Mouse (Mus musculus) spleen, adult 2 months (tissue): Measurements from ENCODE around the gene Mx1. TPM values are rescaled to one million over a fixed set of nuclear protein-coding genes. Genes with fewer than 3 reads are reported as not detected.

ENCODE experiments used
- DNase-seq, 2 experiments: peaks; one replicate each; pipeline versions ENCODE4 v3.0.0 to v3.0.0-alpha.2; 2012 to 2021; ENCODE audit warnings: low spot score in 2 of 2, low read depth in 1 of 2
- H3K27ac ChIP-seq: fragments of 200-500 bp; 2 replicates; pipeline ENCODE4 v1.5.1; 2012; ENCODE audit warnings: low read length, inconsistent platforms; ENCODE audit not compliant: insufficient read depth
- H3K27me3 ChIP-seq: fragments of 200-500 bp; 2 replicates; pipeline ENCODE4 v1.6.1; 2012; ENCODE audit warnings: mild to moderate bottlenecking, moderate library complexity, low read length, inconsistent platforms; ENCODE audit not compliant: control insufficient read depth, insufficient read depth
- H3K36me3 ChIP-seq: fragments of 200-500 bp; 2 replicates; pipeline ENCODE4 v1.6.1; 2012; ENCODE audit warnings: mild to moderate bottlenecking, low read length, inconsistent platforms; ENCODE audit not compliant: control insufficient read depth, insufficient read depth
- H3K4me1 ChIP-seq: fragments of 200-500 bp; 2 replicates; pipeline ENCODE4 v1.6.1; 2011; ENCODE audit warnings: inconsistent platforms; ENCODE audit not compliant: control insufficient read depth, insufficient read depth, insufficient read length
- H3K4me3 ChIP-seq: fragments of 200-500 bp; 2 replicates; pipeline ENCODE4 v1.5.1; 2011; ENCODE audit warnings: mild to moderate bottlenecking, inconsistent platforms; ENCODE audit not compliant: insufficient read depth, insufficient read length; ENCODE audit errors: extremely low read depth
- CTCF ChIP-seq: fragments of 200-500 bp; IDR thresholded peaks from 2 replicates; pipeline ENCODE4 v1.5.1; 2011; ENCODE audit warnings: mild to moderate bottlenecking, inconsistent platforms; ENCODE audit not compliant: insufficient read depth, insufficient read length, insufficient replicate concordance; ENCODE audit errors: extremely low read depth
- POLR2A ChIP-seq: fragments of 200-500 bp; IDR thresholded peaks from 2 replicates; pipeline ENCODE4 v1.6.1; 2011; ENCODE audit warnings: low read depth, low read length, inconsistent platforms
- WGBS: fragments of 180-500 bp; shearing (Covaris S2); methylation state at CpG from one replicate; pipeline ENCODE4 v1.1.7; 2018; 5-methylcytosine and 5-hydroxymethylcytosine counted together
- polyA plus RNA-seq: library from polyadenylated mRNA; depleted of rRNA; stranded (reverse); fragments of >200 nt; gene quantifications from 2 replicates; pipeline ENCODE4 v1.2.3, GENCODE M21; 2012; rRNA removed

Mx1 gene
- polyA plus RNA-seq, 1 experiment, result 4.2 TPM

GRCm38 (mm10) chr16:97405476-97406012 is 57.2 kb downstream of the Mx1 start:
- Histone ChIP-seq H3K27ac (no peak overlapping the region), H3K4me1 (no peaks in the 10 kb centered on the region), H3K4me3 (no peak overlapping the region), H3K36me3 (no peaks in the 10 kb centered on the region), H3K27me3 (no peaks in the 10 kb centered on the region)
- DNase-seq, result no peak
- WGBS, result 92% methylated on average over 5 of the region's 5 CpGs
- TF ChIP-seq POLR2A, result no peak
- TF ChIP-seq CTCF, result no peak

GRCm38 (mm10) chr16:97402213-97402785 is 60.4 kb downstream of the Mx1 start:
- Histone ChIP-seq H3K4me1 (no peaks in the 10 kb centered on the region), H3K27ac (no peak overlapping the region), H3K36me3 (no peaks in the 10 kb centered on the region), H3K4me3 (no peak overlapping the region), H3K27me3 (no peaks in the 10 kb centered on the region)
- WGBS, result 72% methylated on average over 4 of the region's 4 CpGs
- no peak for TF ChIP-seq POLR2A
- no peak for TF ChIP-seq CTCF
- no peak for DNase-seq

GRCm38 (mm10) chr16:97401741-97402140 is 61.0 kb downstream of the Mx1 start:
- no peaks in the 10 kb centered on the region for H3K4me1 ChIP-seq
- TF ChIP-seq CTCF (no peak), POLR2A (no peak)
- no peak overlapping the region for H3K27ac ChIP-seq
- H3K27me3 ChIP-seq, result no peaks in the 10 kb centered on the region
- H3K4me3 ChIP-seq, result no peak overlapping the region
- no peaks in the 10 kb centered on the region for H3K36me3 ChIP-seq
- DNase-seq, result no peak

GRCm38 (mm10) chr16:97399991-97400390 is 62.7 kb downstream of the Mx1 start:
- no peaks in the 10 kb centered on the region for H3K27me3 ChIP-seq
- H3K36me3 ChIP-seq, result no peaks in the 10 kb centered on the region
- DNase-seq, result no peak
- H3K4me1 ChIP-seq, result no peaks in the 10 kb centered on the region
- WGBS, result 94% methylated on average over 4 of the region's 4 CpGs
- H3K4me3 ChIP-seq, result no peak overlapping the region
- TF ChIP-seq POLR2A (no peak), CTCF (no peak)
- no peak overlapping the region for H3K27ac ChIP-seq

- Histone ChIP-seq H3K36me3 (no peaks in the 10 kb centered on the region), H3K27ac (no peak overlapping the region), H3K4me3 (no peak overlapping the region), H3K4me1 (no peaks in the 10 kb centered on the region), H3K27me3 (no peaks in the 10 kb centered on the region)
- TF ChIP-seq CTCF (no peak), POLR2A (no peak)
- WGBS, result 70% methylated on average over 2 of the region's 2 CpGs
- no peak for DNase-seq
Observed at GRCm38 (mm10) chr16:97397945-97398531, 64.7 kb downstream of the Mx1 start.

Other genes starting within 250 kb of the Mx1 start
- 2.4 and 2.5 TPM in 2 replicates for gene Bace2, start 106.2 kb downstream of the Mx1 start, polyA plus RNA-seq
- gene Fam3b, start 51.9 kb upstream of the Mx1 start, polyA plus RNA-seq, result not detected in 2 replicates
- 0.12 and 0.13 TPM in 2 replicates for gene Tmprss2, start 148.3 kb upstream of the Mx1 start, polyA plus RNA-seq